Mouse (Mus musculus) forebrain, embryonic 14.5 days (tissue): ENCODE results near the gene Tmem238. TPM values are rescaled to one million over a fixed set of nuclear protein-coding genes. Genes with fewer than 3 reads are reported as not detected.
"Not testable (repeated sequence)": the region's sequence is repeated elsewhere in the genome, so short reads cannot be mapped to it uniquely, and the experiment has no call there.

ENCODE experiments used
- ATAC-seq: fragments of 200-750 bp; cut with Nextera tagmentation; 2 replicates; pipeline ENCODE4 v1.8.0; 2017; ENCODE audit warnings: mild to moderate bottlenecking, moderate library complexity
- DNase-seq: peaks from one replicate; pipeline ENCODE4 v3.0.0-alpha.2; 2015; ENCODE audit warnings: low spot score
- H3K27ac ChIP-seq: fragments of 300-500 bp; sonication (generic); 2 replicates; pipeline ENCODE4 v1.5.1; 2014; ENCODE audit warnings: low read depth, mild to moderate bottlenecking, control low read depth, low read length, moderate library complexity
- H3K27me3 ChIP-seq: fragments of 300-500 bp; sonication (generic); replicated peaks from 2 replicates; pipeline ENCODE4 v1.6.1; 2014; ENCODE audit warnings: low read length, control low read depth, mixed read lengths; ENCODE audit not compliant: control insufficient read depth, insufficient read depth
- H3K36me3 ChIP-seq: fragments of 300-500 bp; sonication (generic); 2 replicates; pipeline ENCODE4 v1.6.1; 2014; ENCODE audit warnings: low read length, control low read depth; ENCODE audit not compliant: control insufficient read depth, insufficient read depth
- H3K4me1 ChIP-seq: fragments of 300-500 bp; sonication (generic); 2 replicates; pipeline ENCODE4 v1.6.1; 2014; ENCODE audit warnings: antibody characterized with exemption, low read length, control low read depth; ENCODE audit not compliant: control insufficient read depth, insufficient read depth
- H3K4me2 ChIP-seq: fragments of 300-500 bp; sonication (generic); 2 replicates; pipeline ENCODE4 v1.6.1; 2014; ENCODE audit warnings: mild to moderate bottlenecking, control low read depth, low read length
- H3K4me3 ChIP-seq: fragments of 300-500 bp; sonication (generic); 2 replicates; pipeline ENCODE4 v1.5.1; 2014; ENCODE audit warnings: low read depth, low read length, control low read depth
- H3K9ac ChIP-seq: fragments of 300-500 bp; sonication (generic); 2 replicates; pipeline ENCODE4 v1.6.1; 2014; ENCODE audit warnings: mild to moderate bottlenecking, low read length, control low read depth, moderate library complexity
- H3K9me3 ChIP-seq: fragments of 300-500 bp; sonication (generic); replicated peaks from 2 replicates; pipeline ENCODE4 v1.6.1; 2016; ENCODE audit warnings: low read length, control low read depth, mixed read lengths; ENCODE audit not compliant: control insufficient read depth
- WGBS: fragments of 180-500 bp; shearing (Covaris S2); extraction: QIAGEN DNeasy Blood & Tissue Kit; methylation state at CpG from one replicate; pipeline ENCODE4 v1.1.7; 2014; 5-methylcytosine and 5-hydroxymethylcytosine counted together
- polyA plus RNA-seq: library from polyadenylated mRNA; unstranded; fragments of >200 nt; fragmentation: Nextera tagmentation; extraction: Ambion mirVana; gene quantifications from 2 replicates; pipeline ENCODE4 v1.2.1, GENCODE M21; 2014

The Tmem238 gene
- polyA plus RNA-seq, 1 experiment from 2014 or later, result 1.5 TPM

- H3K9ac ChIP-seq, DNase-seq, ATAC-seq, H3K4me3 ChIP-seq, H3K4me1 ChIP-seq, H3K27me3 ChIP-seq, H3K36me3 ChIP-seq, H3K27ac ChIP-seq, H3K4me2 ChIP-seq, H3K9me3 ChIP-seq: not testable (repeated sequence)
- WGBS, result 92% methylated on average over 7 of the region's 7 CpGs
Observed at GRCm38 (mm10) chr7:4820925-4821324, 31.5 kb upstream of the Tmem238 start.

- H3K27me3 ChIP-seq, result no peaks in the 10 kb centered on the region
- no peak for ATAC-seq
- H3K9me3 ChIP-seq, result no peaks in the 10 kb centered on the region
Observed at GRCm38 (mm10) chr7:4816559-4816958, 27.1 kb upstream of the Tmem238 start.

GRCm38 (mm10) chr7:4813105-4813791 is 23.8 kb upstream of the Tmem238 start:
- H3K9me3 ChIP-seq, result no peaks in the 10 kb centered on the region
- peaks cover 23% of the 10 kb centered on the region for H3K36me3 ChIP-seq
- no peak for DNase-seq
- peak overlapping the region; percentile 93; the same call in 1 of the 2 replicates for H3K27ac ChIP-seq
- no peak for ATAC-seq
- H3K4me2 ChIP-seq, result peak overlapping the region; percentile 76
- peaks cover 20% of the 10 kb centered on the region for H3K4me1 ChIP-seq
- no peaks in the 10 kb centered on the region for H3K27me3 ChIP-seq
- H3K4me3 ChIP-seq, result peak overlapping the region; percentile 97
- WGBS, result 27% methylated on average over 8 of the region's 8 CpGs
- H3K9ac ChIP-seq, result peak overlapping the region; percentile 40

More at GRCm38 (mm10) chr7:4816559-4816958, 27.1 kb upstream of the Tmem238 start:
- Histone ChIP-seq H3K27ac (no peak overlapping the region), H3K4me2 (no peak overlapping the region), H3K4me3 (no peak overlapping the region), H3K36me3 (no peaks in the 10 kb centered on the region), H3K9ac (no peak overlapping the region), H3K4me1 (peaks cover 4% of the 10 kb centered on the region; the same call in 1 of the 2 replicates)
- no peak for DNase-seq

GRCm38 (mm10) chr7:4812303-4813104 is 23.0 kb upstream of the Tmem238 start, which contains the start of gene Ube2s:
Gene Ube2s, minus strand, starts transcription at chr7:4812590.
- peak within 1 kb of the TSS; percentile 98 for H3K9ac ChIP-seq
- no peaks in the 10 kb centered on the region for H3K9me3 ChIP-seq
- peak; percentile 100 for DNase-seq
- peak within 1 kb of the TSS; percentile 97 for H3K4me3 ChIP-seq
- peaks cover 27% of the 10 kb centered on the region for H3K36me3 ChIP-seq
- H3K27me3 ChIP-seq, result no peaks in the 10 kb centered on the region
- WGBS, result under 1% methylated on average over 62 of the region's 62 CpGs
- H3K4me1 ChIP-seq, result peaks cover 20% of the 10 kb centered on the region
- peak; percentile 98 for ATAC-seq
- H3K4me2 ChIP-seq, result peak within 1 kb of the TSS; percentile 76
- H3K27ac ChIP-seq, result peak within 1 kb of the TSS; percentile 93

GRCm38 (mm10) chr7:4811842-4812302 is 22.4 kb upstream of the Tmem238 start:
- whole genome bisulfite sequencing, result under 1% methylated on average over 27 of the region's 36 CpGs
- Histone ChIP-seq H3K36me3 (peaks cover 34% of the 10 kb centered on the region), H3K9ac (peak overlapping the region; percentile 98), H3K4me1 (peaks cover 20% of the 10 kb centered on the region), H3K27ac (peak overlapping the region; percentile 93), H3K4me2 (peak overlapping the region; percentile 76), H3K9me3 (no peaks in the 10 kb centered on the region), H3K4me3 (peak overlapping the region; percentile 97), H3K27me3 (no peaks in the 10 kb centered on the region)
- peak; percentile 28 for ATAC-seq
- DNase-seq, result peak; percentile 36

GRCm38 (mm10) chr7:4811131-4811530 is 21.7 kb upstream of the Tmem238 start:
- H3K27ac ChIP-seq, H3K9me3 ChIP-seq, DNase-seq, ATAC-seq, H3K27me3 ChIP-seq: not testable (repeated sequence)
- Histone ChIP-seq H3K36me3 (peaks cover 41% of the 10 kb centered on the region), H3K4me1 (peaks cover 20% of the 10 kb centered on the region), H3K4me2 (peak overlapping the region; percentile 76), H3K9ac (peak overlapping the region; percentile 98), H3K4me3 (peak overlapping the region; percentile 97)
- whole genome bisulfite sequencing, result 44% methylated on average over 10 of the region's 10 CpGs

- Histone ChIP-seq H3K4me3 (no peak overlapping the region), H3K27ac (no peak overlapping the region), H3K36me3 (peaks cover 64% of the 10 kb centered on the region), H3K4me1 (peaks cover 16% of the 10 kb centered on the region), H3K27me3 (no peaks in the 10 kb centered on the region), H3K4me2 (no peak overlapping the region), H3K9ac (no peak overlapping the region), H3K9me3 (no peaks in the 10 kb centered on the region)
- peak; percentile 69 for DNase-seq
- ATAC-seq, result no peak; the same call in 1 of the 2 replicates
- WGBS, result 95% methylated on average over 7 of the region's 7 CpGs
Observed at GRCm38 (mm10) chr7:4806716-4807115, 17.3 kb upstream of the Tmem238 start.

- ATAC-seq, result no peak
Observed at GRCm38 (mm10) chr7:4802247-4802646, 12.8 kb upstream of the Tmem238 start.

More at GRCm38 (mm10) chr7:4802247-4802646, 12.8 kb upstream of the Tmem238 start:
- no peak overlapping the region for H3K27ac ChIP-seq
- no peak overlapping the region for H3K4me3 ChIP-seq
- no peaks in the 10 kb centered on the region for H3K9me3 ChIP-seq
- no peaks in the 10 kb centered on the region for H3K27me3 ChIP-seq
- no peak for DNase-seq
- H3K9ac ChIP-seq, result no peak overlapping the region
- peaks cover 52% of the 10 kb centered on the region for H3K36me3 ChIP-seq
- H3K4me1 ChIP-seq, result no peaks in the 10 kb centered on the region
- H3K4me2 ChIP-seq, result no peak overlapping the region
